ENCODE assay signal across 9 mouse cellular contexts in genomic region chr6:106800227-106800557, GRCm38 (mm10). TPM values are rescaled to one million over a fixed set of nuclear protein-coding genes. Genes with fewer than 3 reads are reported as not detected.
A peak's percentile ranks its signal among the peaks of the same experiment; 100 is the strongest.
DNase-seq lines count a peak whose midpoint lies in the region; ATAC-seq and TF ChIP-seq lines count a peak whose summit lies in the region.
"Had no signal": no experiment of that assay in that cellular context is flagged by ENCODE, and none has a peak within 500 bp of the region (broad histone marks: within the 10 kb centered on the region; RNA-seq: fewer than 3 reads in every experiment).

No protein-coding gene starts in this region.

- ATAC-seq in embryonic facial prominence, embryonic 15.5 days (ENCODE audit: insufficient number of reproducible peaks, low FRiP score, low TSS enrichment, low read depth), result peak; percentile 21; the same call in 1 of the 2 replicates
- peak; percentile 60; the same call in 1 of the 2 replicates for ATAC-seq in intestine, embryonic 15.5 days

- H3K9me3 ChIP-seq in embryonic facial prominence, embryonic 15.5 days (replicated peaks), result no peaks in the 10 kb centered on the region
- H3K9me3 ChIP-seq in intestine, embryonic 15.5 days, result no peaks in the 10 kb centered on the region

- WGBS in embryonic facial prominence, embryonic 15.5 days, result 55% methylated on average over 5 of the region's 5 CpGs
- WGBS in intestine, embryonic 15.5 days, result 61% methylated on average over 5 of the region's 5 CpGs

- peak overlapping the region; percentile 90 for H3K4me3 ChIP-seq in layer of hippocampus, adult 2 months
- peak overlapping the region; percentile 88 for H3K4me3 ChIP-seq in embryonic facial prominence, embryonic 15.5 days (replicated peaks)
- H3K4me3 ChIP-seq in intestine, embryonic 15.5 days (replicated peaks), result peak overlapping the region; percentile 79
- H3K4me3 ChIP-seq in myocyte, result peak overlapping the region; percentile 65

- no peak overlapping the region for H3K9ac ChIP-seq in embryonic facial prominence, embryonic 15.5 days
- H3K9ac ChIP-seq in intestine, embryonic 15.5 days, result no peak overlapping the region

- H3K27ac ChIP-seq in layer of hippocampus, adult 2 months, result peak overlapping the region; percentile 84; the same call in 1 of the 2 replicates
- no peak overlapping the region for H3K27ac ChIP-seq in embryonic facial prominence, embryonic 15.5 days (replicated peaks)
- no peak overlapping the region for H3K27ac ChIP-seq in intestine, embryonic 15.5 days

- TF ChIP-seq CTCF in layer of hippocampus, adult 2 months (conservative IDR thresholded peaks at IDR 0.05), result no peak; the same call in 1 of the 2 replicates

- H3K79me2 ChIP-seq in myocyte (ENCODE audit: control insufficient read depth, insufficient read depth), result peaks cover 20% of the 10 kb centered on the region

- H3K36me3 ChIP-seq in embryonic facial prominence, embryonic 15.5 days, result no peaks in the 10 kb centered on the region; the same call in 1 of the 2 replicates
- no peaks in the 10 kb centered on the region for H3K36me3 ChIP-seq in intestine, embryonic 15.5 days
- H3K36me3 ChIP-seq in myocyte (ENCODE audit: control insufficient read depth, insufficient read depth), result no peaks in the 10 kb centered on the region

- no peak for DNase-seq in layer of hippocampus, adult 2 months (ENCODE audit: low spot score in 2 of 2)
- DNase-seq in layer of hippocampus, postnatal 36 days, result no peak
- no peak for DNase-seq in urinary bladder, postnatal 25 days (ENCODE audit: low spot score)
- no peak for DNase-seq in layer of hippocampus, adult 11-12 months (ENCODE audit: low spot score)
- no peak for DNase-seq in ovary, postnatal 10 days (ENCODE audit: low spot score)

- peaks cover 10% of the 10 kb centered on the region for H3K4me1 ChIP-seq in embryonic facial prominence, embryonic 15.5 days
- H3K4me1 ChIP-seq in intestine, embryonic 15.5 days (replicated peaks), result peaks cover 11% of the 10 kb centered on the region

- H3ac ChIP-seq in myocyte (ENCODE audit: control insufficient read depth, insufficient read length), result peak overlapping the region; percentile 26

- no peaks in the 10 kb centered on the region for H3K27me3 ChIP-seq in embryonic facial prominence, embryonic 15.5 days
- no peaks in the 10 kb centered on the region for H3K27me3 ChIP-seq in intestine, embryonic 15.5 days (replicated peaks)
- no peaks in the 10 kb centered on the region for H3K27me3 ChIP-seq in myocyte (ENCODE audit: control insufficient read depth, insufficient read depth, insufficient read length)

- H3K4me2 ChIP-seq in embryonic facial prominence, embryonic 15.5 days (replicated peaks), result peak overlapping the region; percentile 86; the same call in 1 of the 2 replicates
- 0 out of 2 replicates have a peak overlapping the region, but pooled peaks have one; percentile 22 for H3K4me2 ChIP-seq in intestine, embryonic 15.5 days (replicated peaks)
- peak overlapping the region; percentile 19 for H3K4me2 ChIP-seq in myocyte (ENCODE audit: low read depth)

- no peak for TF ChIP-seq POLR2A in myocyte (IDR thresholded peaks at IDR 0.05; ENCODE audit: insufficient read length, low read depth)

TF ChIP-seq in myocyte, 11 proteins besides CTCF, POLR2A, EP300 and RAD21:
- TF ChIP-seq MYOD1 (IDR thresholded peaks at IDR 0.05; ENCODE audit: control insufficient read depth in 1 of 3, insufficient read length in 2 of 3, low read depth in 2 of 3), result no peak
- no peak for TF ChIP-seq E2F4 (IDR thresholded peaks at IDR 0.05; ENCODE audit: insufficient read depth)
- TF ChIP-seq CEBPB (IDR thresholded peaks at IDR 0.05; ENCODE audit: insufficient read depth, poor library complexity, severe bottlenecking), result no peak
- no peak for TF ChIP-seq SRF (IDR thresholded peaks at IDR 0.05; ENCODE audit: control insufficient read depth, insufficient read length, low read depth)
- TF ChIP-seq TCF12 (IDR thresholded peaks at IDR 0.05; ENCODE audit: insufficient read depth, poor library complexity, severe bottlenecking), result no peak
- TF ChIP-seq USF1 (IDR thresholded peaks at IDR 0.05; ENCODE audit: low read depth), result no peak
- TF ChIP-seq MAX (IDR thresholded peaks at IDR 0.05; ENCODE audit: low read depth), result no peak
- no peak for TF ChIP-seq POLR2AphosphoS2 (IDR thresholded peaks at IDR 0.05; ENCODE audit: insufficient read length, low read depth)
- no peak for TF ChIP-seq REST (IDR thresholded peaks at IDR 0.05; ENCODE audit: insufficient read depth, insufficient read length)
- TF ChIP-seq MYOG (IDR thresholded peaks at IDR 0.05; ENCODE audit: control insufficient read depth in 1 of 3, insufficient read depth in 1 of 3, insufficient read length in 2 of 3, low read depth in 2 of 3), result no peak
- TF ChIP-seq TCF3 (IDR thresholded peaks at IDR 0.05; ENCODE audit: insufficient read length, low read depth), result no peak
TF ChIP-seq in myocyte: peak in this region for 0.

RNA-seq across cellular contexts. Expression of gene Crbn, which starts 0.3 kb away (rescaled TPM):
- total RNA-seq in layer of hippocampus, adult 2 months (2021), result 100 to 1,000 TPM; 102 to 108 TPM
- total RNA-seq in layer of hippocampus, postnatal 36 days (2021), result 100 to 1,000 TPM; 103 to 105 TPM
- polyA plus RNA-seq in embryonic facial prominence, embryonic 15.5 days (2015; fragmentation: Nextera tagmentation; extraction: Ambion mirVana), result 42.2 and 42.6 TPM in 2 replicates
- 37.3 and 40.2 TPM in 2 replicates for polyA plus RNA-seq in intestine, embryonic 15.5 days (2015; fragmentation: Nextera tagmentation; extraction: Ambion mirVana)
- polyA plus RNA-seq in myocyte (2012; fragmentation: generic; extraction: Trizol), result 14.9 TPM

RNA-seq across cellular contexts. Expression of gene Trnt1, which starts 31.3 kb away (rescaled TPM):
- total RNA-seq in layer of hippocampus, adult 2 months (2021), result 10 to 100 TPM; 52.3 to 57.5 TPM
- total RNA-seq in layer of hippocampus, postnatal 36 days (2021), result 10 to 100 TPM; 54.1 to 55.2 TPM
- 54.6 and 55.0 TPM in 2 replicates for polyA plus RNA-seq in embryonic facial prominence, embryonic 15.5 days (2015; fragmentation: Nextera tagmentation; extraction: Ambion mirVana)
- 49.8 and 60.9 TPM in 2 replicates for polyA plus RNA-seq in intestine, embryonic 15.5 days (2015; fragmentation: Nextera tagmentation; extraction: Ambion mirVana)
- 14.0 TPM for polyA plus RNA-seq in myocyte (2012; fragmentation: generic; extraction: Trizol)

RNA-seq across cellular contexts. Expression of gene Il5ra, which starts 51.4 kb away (rescaled TPM):
- not detected for total RNA-seq in layer of hippocampus, adult 2 months (2021)
- total RNA-seq in layer of hippocampus, postnatal 36 days (2021), result not detected
- 0.20 and 0.37 TPM in 2 replicates for polyA plus RNA-seq in embryonic facial prominence, embryonic 15.5 days (2015; fragmentation: Nextera tagmentation; extraction: Ambion mirVana)
- polyA plus RNA-seq in intestine, embryonic 15.5 days (2015; fragmentation: Nextera tagmentation; extraction: Ambion mirVana), result not detected in 2 replicates
- polyA plus RNA-seq in myocyte (2012; fragmentation: generic; extraction: Trizol), result not detected
- total RNA-seq: left cerebral cortex, adult 18-20 months had no signal

Comparison
In these comparisons a context has a peak if more than half of its experiments do, and no peak if none do; other contexts are left out.
1. H3K4me2 ChIP-seq: peak in every context shown above with its lines; median percentile 86 in embryonic facial prominence, embryonic 15.5 days; 22 in intestine, embryonic 15.5 days; 19 in myocyte.